Mouse (Mus musculus): ENCODE measurements around the gene Plxna2. TPM values are rescaled to one million over a fixed set of nuclear protein-coding genes. Genes with fewer than 3 reads are reported as not detected.

Gene Plxna2
- polyA plus RNA-seq, 1 experiment from 2014 or later: 8.5 TPM

GRCm38 (mm10) chr1:194626109-194626508, 8.1 kb downstream of the Plxna2 start:
- 77% methylated on average over 2 of the region's 2 CpGs for WGBS
- Histone ChIP-seq H3K9ac (no peak overlapping the region), H3K4me1 (peaks cover 80% of the 10 kb centered on the region)

GRCm38 (mm10) chr1:194627286-194627685, 9.3 kb downstream of the Plxna2 start:
- H3K4me3 ChIP-seq: no peak overlapping the region
- no peak overlapping the region for H3K27ac ChIP-seq
- H3K9ac ChIP-seq: no peak overlapping the region
- ATAC-seq (ENCODE audit: borderline replicate concordance, extremely low read depth, low FRiP score, low TSS enrichment): no peak
- H3K4me2 ChIP-seq: no peak overlapping the region
- H3K27me3 ChIP-seq: no peaks in the 10 kb centered on the region
- H3K9me3 ChIP-seq: no peaks in the 10 kb centered on the region
- peaks cover 70% of the 10 kb centered on the region for H3K4me1 ChIP-seq
- no peaks in the 10 kb centered on the region for H3K36me3 ChIP-seq

More at GRCm38 (mm10) chr1:194626109-194626508, 8.1 kb downstream of the Plxna2 start:
- Histone ChIP-seq H3K36me3 (no peaks in the 10 kb centered on the region), H3K4me3 (no peak overlapping the region), H3K4me2 (no peak overlapping the region), H3K9me3 (no peaks in the 10 kb centered on the region), H3K27ac (no peak overlapping the region), H3K27me3 (no peaks in the 10 kb centered on the region)
- no peak for ATAC-seq (ENCODE audit: borderline replicate concordance, extremely low read depth, low FRiP score, low TSS enrichment)

- H3K4me1 ChIP-seq: peaks cover 53% of the 10 kb centered on the region
- H3K9ac ChIP-seq: no peak overlapping the region
- no peak overlapping the region for H3K4me2 ChIP-seq
- no peaks in the 10 kb centered on the region for H3K36me3 ChIP-seq
- no peaks in the 10 kb centered on the region for H3K27me3 ChIP-seq
- peak overlapping the region; percentile 52 for H3K27ac ChIP-seq
- no peak; the same call in 1 of the 2 replicates for ATAC-seq (ENCODE audit: borderline replicate concordance, extremely low read depth, low FRiP score, low TSS enrichment)
- no peak overlapping the region for H3K4me3 ChIP-seq
- 38% methylated on average over 2 of the region's 2 CpGs for WGBS
- no peaks in the 10 kb centered on the region for H3K9me3 ChIP-seq
Observed at GRCm38 (mm10) chr1:194629135-194629689, 11.2 kb downstream of the Plxna2 start.

GRCm38 (mm10) chr1:194630498-194631056, 12.6 kb downstream of the Plxna2 start:
- no peaks in the 10 kb centered on the region for H3K36me3 ChIP-seq
- WGBS: 61% methylated on average over 1 of the region's 1 CpGs
- H3K9ac ChIP-seq: no peak overlapping the region
- H3K4me1 ChIP-seq: peaks cover 41% of the 10 kb centered on the region
- H3K4me3 ChIP-seq: no peak overlapping the region
- ATAC-seq (ENCODE audit: borderline replicate concordance, extremely low read depth, low FRiP score, low TSS enrichment): no peak
- H3K27me3 ChIP-seq: no peaks in the 10 kb centered on the region
- no peak overlapping the region for H3K27ac ChIP-seq
- no peak overlapping the region for H3K4me2 ChIP-seq
- H3K9me3 ChIP-seq: no peaks in the 10 kb centered on the region

- WGBS: 10% methylated on average over 1 of the region's 1 CpGs
- ATAC-seq (ENCODE audit: borderline replicate concordance, extremely low read depth, low FRiP score, low TSS enrichment): no peak
- Histone ChIP-seq H3K9me3 (no peaks in the 10 kb centered on the region), H3K4me1 (peaks cover 31% of the 10 kb centered on the region), H3K4me2 (no peak overlapping the region), H3K9ac (no peak overlapping the region), H3K27ac (no peak overlapping the region), H3K4me3 (no peak overlapping the region), H3K36me3 (no peaks in the 10 kb centered on the region), H3K27me3 (no peaks in the 10 kb centered on the region)
Observed at GRCm38 (mm10) chr1:194631574-194631973, 13.6 kb downstream of the Plxna2 start.

- peaks cover 26% of the 10 kb centered on the region for H3K4me1 ChIP-seq
- H3K27ac ChIP-seq: no peak overlapping the region
- H3K9ac ChIP-seq: no peak overlapping the region
- no peak overlapping the region for H3K4me2 ChIP-seq
- ATAC-seq (ENCODE audit: borderline replicate concordance, extremely low read depth, low FRiP score, low TSS enrichment): no peak
- no peaks in the 10 kb centered on the region for H3K36me3 ChIP-seq
- no peak overlapping the region for H3K4me3 ChIP-seq
- 80% methylated on average over 1 of the region's 1 CpGs for WGBS
- H3K9me3 ChIP-seq: no peaks in the 10 kb centered on the region
- H3K27me3 ChIP-seq: no peaks in the 10 kb centered on the region
Observed at GRCm38 (mm10) chr1:194632029-194632428, 14.0 kb downstream of the Plxna2 start.

- ATAC-seq (ENCODE audit: borderline replicate concordance, extremely low read depth, low FRiP score, low TSS enrichment): no peak
- H3K27me3 ChIP-seq: no peaks in the 10 kb centered on the region
- H3K9ac ChIP-seq: no peak overlapping the region
- H3K4me1 ChIP-seq: peaks cover 6% of the 10 kb centered on the region; the same call in 1 of the 2 replicates
- no peaks in the 10 kb centered on the region for H3K9me3 ChIP-seq
- no peak overlapping the region for H3K4me3 ChIP-seq
- no peak overlapping the region for H3K27ac ChIP-seq
- no peak overlapping the region for H3K4me2 ChIP-seq
- WGBS: 20% methylated on average over 1 of the region's 1 CpGs
- H3K36me3 ChIP-seq: no peaks in the 10 kb centered on the region
Observed at GRCm38 (mm10) chr1:194635411-194635810, 17.4 kb downstream of the Plxna2 start.

GRCm38 (mm10) chr1:194635942-194636341, 17.9 kb downstream of the Plxna2 start:
- Histone ChIP-seq H3K27me3 (no peaks in the 10 kb centered on the region), H3K4me1 (peaks cover 3% of the 10 kb centered on the region; the same call in 1 of the 2 replicates), H3K9ac (no peak overlapping the region), H3K9me3 (no peaks in the 10 kb centered on the region), H3K4me3 (no peak overlapping the region), H3K36me3 (no peaks in the 10 kb centered on the region), H3K4me2 (no peak overlapping the region), H3K27ac (no peak overlapping the region)
- ATAC-seq (ENCODE audit: borderline replicate concordance, extremely low read depth, low FRiP score, low TSS enrichment): no peak
- 50% methylated on average over 3 of the region's 3 CpGs for WGBS

GRCm38 (mm10) chr1:194637391-194638304, 19.6 kb downstream of the Plxna2 start:
- Histone ChIP-seq H3K9ac (no peak overlapping the region), H3K4me2 (no peak overlapping the region), H3K27me3 (no peaks in the 10 kb centered on the region), H3K36me3 (no peaks in the 10 kb centered on the region), H3K27ac (no peak overlapping the region), H3K4me3 (no peak overlapping the region), H3K4me1 (peaks cover 12% of the 10 kb centered on the region; the same call in 1 of the 2 replicates), H3K9me3 (no peaks in the 10 kb centered on the region)
- ATAC-seq (ENCODE audit: borderline replicate concordance, extremely low read depth, low FRiP score, low TSS enrichment): no peak
- WGBS: 32% methylated on average over 5 of the region's 5 CpGs

- no peaks in the 10 kb centered on the region for H3K9me3 ChIP-seq
- H3K4me2 ChIP-seq: no peak overlapping the region
- H3K36me3 ChIP-seq: peaks cover 12% of the 10 kb centered on the region; the same call in 1 of the 2 replicates
- ATAC-seq (ENCODE audit: borderline replicate concordance, extremely low read depth, low FRiP score, low TSS enrichment): no peak
- H3K4me3 ChIP-seq: no peak overlapping the region
- peak overlapping the region; percentile 44 for H3K27ac ChIP-seq
- WGBS: 37% methylated on average over 5 of the region's 5 CpGs
- peaks cover 12% of the 10 kb centered on the region; the same call in 1 of the 2 replicates for H3K4me1 ChIP-seq
- no peaks in the 10 kb centered on the region for H3K27me3 ChIP-seq
- H3K9ac ChIP-seq: no peak overlapping the region
Observed at GRCm38 (mm10) chr1:194641601-194642301, 23.7 kb downstream of the Plxna2 start.

- Histone ChIP-seq H3K9me3 (no peaks in the 10 kb centered on the region), H3K27me3 (no peaks in the 10 kb centered on the region), H3K9ac (no peak overlapping the region), H3K36me3 (peaks cover 12% of the 10 kb centered on the region; the same call in 1 of the 2 replicates), H3K4me3 (no peak overlapping the region), H3K27ac (0 out of 2 replicates have a peak overlapping the region, but pooled peaks have one; percentile 37), H3K4me1 (peaks cover 12% of the 10 kb centered on the region; the same call in 1 of the 2 replicates), H3K4me2 (no peak overlapping the region)
- 56% methylated on average over 1 of the region's 1 CpGs for WGBS
- no peak for ATAC-seq (ENCODE audit: borderline replicate concordance, extremely low read depth, low FRiP score, low TSS enrichment)
Observed at GRCm38 (mm10) chr1:194642302-194642787, 24.3 kb downstream of the Plxna2 start.
